Mouse (Mus musculus): ENCODE measurements at regions not wholly inside any gene's neighbourhood (a gene's known extent, or its start where the extent isn't known, plus 50 kb on each side); places are given as distances from the start of the nearest gene placed in this dataset.

- no peak for DNase-seq
Observed at GRCm38 (mm10) chr17:78023507-78024355, 176.3 kb upstream of the Crim1 start.

DNA sequence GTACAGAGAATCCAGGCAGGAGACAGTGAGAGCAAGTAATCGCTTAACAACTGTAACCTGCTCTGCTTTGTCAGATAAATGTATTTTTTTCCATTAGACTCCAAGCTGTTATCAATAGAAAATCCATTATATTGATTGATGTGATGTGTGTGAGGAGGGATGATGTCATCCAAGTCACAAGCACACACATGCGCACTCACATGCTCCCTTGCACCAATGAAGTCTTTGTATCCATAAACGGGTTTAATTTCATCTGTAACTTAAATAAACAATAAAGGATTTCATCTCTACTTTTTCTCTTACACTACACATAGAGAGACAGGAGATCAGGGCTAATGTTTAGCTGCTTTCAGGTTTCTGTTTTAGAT is 175.7 kb upstream of the Crim1 start:
- no peak for DNase-seq

DNA sequence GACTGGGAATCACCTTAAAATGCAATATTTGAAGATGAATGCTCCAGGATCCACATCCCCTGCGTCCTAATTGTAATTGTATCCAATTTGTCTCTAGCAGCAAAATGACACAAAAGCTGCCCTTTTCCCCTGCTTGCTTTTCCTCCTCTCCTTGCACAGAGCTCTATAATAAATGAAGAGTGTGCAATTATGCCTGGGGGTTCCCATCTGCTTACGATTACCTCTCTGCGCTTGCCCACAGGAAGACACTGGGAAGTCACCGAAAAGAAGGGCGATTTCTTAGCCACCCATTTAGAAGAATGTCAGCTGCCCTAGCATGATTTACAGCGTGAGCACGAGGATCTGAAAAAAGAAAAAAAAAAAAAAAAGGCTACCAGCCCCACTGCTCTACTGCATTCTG is 174.8 kb upstream of the Crim1 start:
- DNase-seq, result no peak

GRCm38 (mm10) chr17:78035648-78036047 is 164.4 kb upstream of the Crim1 start:
- DNase-seq, result no peak

DNA sequence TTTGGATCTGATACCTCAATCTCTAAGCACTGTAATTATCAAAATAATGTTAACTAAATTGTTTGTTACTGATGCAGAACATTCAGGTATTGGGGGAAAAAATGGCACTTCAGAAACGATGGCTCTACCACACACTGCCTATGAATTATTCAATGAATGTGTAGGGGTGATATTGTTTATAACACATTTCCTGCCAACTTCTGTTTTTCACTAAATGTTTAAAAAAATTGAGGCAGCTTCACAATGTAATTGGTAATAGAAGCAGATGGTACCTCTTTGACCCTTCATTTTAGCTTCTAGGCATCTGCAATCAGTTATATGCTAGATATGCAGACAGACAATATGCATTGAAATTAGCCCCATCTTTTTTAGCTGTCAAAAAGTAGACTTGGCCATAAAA is 159.7 kb upstream of the Crim1 start:
- DNase-seq, result no peak

- DNase-seq, result no peak
Observed at GRCm38 (mm10) chr17:78041204-78041603, 158.8 kb upstream of the Crim1 start.

GRCm38 (mm10) chr17:78049766-78050165 is 150.3 kb upstream of the Crim1 start:
- DNase-seq, result no peak

- no peak for DNase-seq
Observed at GRCm38 (mm10) chr17:78050203-78050602, 149.8 kb upstream of the Crim1 start.

- no peak for DNase-seq
Observed at GRCm38 (mm10) chr17:78075892-78076291, 124.2 kb upstream of the Crim1 start.

DNA sequence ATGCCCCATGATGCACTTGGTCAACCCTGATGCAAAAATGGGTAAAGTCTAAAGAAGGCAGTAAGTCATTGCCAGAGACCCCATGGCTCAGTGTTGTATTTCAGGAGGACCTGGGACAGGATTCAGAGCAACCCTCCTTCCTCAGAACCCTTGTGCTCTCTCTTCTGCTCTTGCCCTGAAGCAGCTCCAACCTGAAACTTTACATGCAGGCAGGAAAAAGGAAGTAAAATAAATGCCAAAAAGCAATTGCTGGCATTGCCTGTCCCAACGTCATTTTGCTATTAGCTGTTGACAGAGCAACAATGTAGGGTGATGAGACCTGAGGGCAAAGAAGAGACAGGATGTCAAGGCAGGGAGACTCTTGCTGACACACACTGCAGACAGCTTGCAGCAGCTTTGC is 121.7 kb upstream of the Crim1 start:
- no peak for DNase-seq

DNA sequence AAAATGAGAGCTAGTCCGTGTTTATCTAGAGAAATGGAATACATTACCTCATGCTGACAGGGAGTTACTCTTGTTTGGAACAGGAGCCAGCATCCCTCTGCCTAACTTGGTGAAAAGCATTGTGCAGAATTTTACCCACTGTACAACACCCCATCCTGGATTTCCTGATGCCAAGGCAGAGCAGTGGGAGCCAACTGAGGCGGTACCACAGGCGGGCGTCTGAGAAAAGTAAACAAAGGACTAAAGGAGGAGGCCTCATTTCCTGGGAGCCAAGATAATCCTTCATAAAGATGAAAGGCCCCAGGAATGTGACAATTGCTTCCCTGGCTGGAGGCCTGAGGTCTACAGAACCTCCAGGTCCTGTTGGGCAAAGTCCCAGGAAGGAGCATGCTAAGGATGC is 115.6 kb upstream of the Crim1 start:
- peak; percentile 6 for DNase-seq

GRCm38 (mm10) chr17:78086963-78087362 is 113.1 kb upstream of the Crim1 start:
- DNase-seq, result no peak

DNA sequence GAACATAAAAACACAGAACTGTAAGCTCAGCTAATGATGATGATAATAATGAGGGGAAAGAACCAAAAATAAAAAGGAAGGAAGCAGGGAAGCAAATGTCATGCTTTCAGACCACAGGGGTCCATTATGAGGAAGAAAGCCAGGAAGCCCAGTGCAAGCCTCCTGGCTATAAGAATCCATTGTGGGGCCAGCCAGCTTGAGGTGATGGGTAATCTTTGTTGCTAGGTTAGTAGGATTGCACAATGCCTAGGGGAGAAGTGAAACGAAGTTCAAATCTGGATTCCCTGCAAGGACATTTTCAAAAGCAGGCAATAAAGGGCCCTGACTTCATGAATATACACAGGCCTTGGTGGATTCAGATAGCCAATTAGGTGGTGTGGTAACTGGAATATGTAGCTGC is 102.3 kb upstream of the Crim1 start:
- no peak for DNase-seq

- no peak for DNase-seq
Observed at GRCm38 (mm10) chr17:78108793-78109192, 91.3 kb upstream of the Crim1 start.

GRCm38 (mm10) chr17:78109364-78110222 is 90.5 kb upstream of the Crim1 start:
- no peak for DNase-seq

GRCm38 (mm10) chr17:78132116-78132515 is 67.9 kb upstream of the Crim1 start:
- no peak for DNase-seq

DNA sequence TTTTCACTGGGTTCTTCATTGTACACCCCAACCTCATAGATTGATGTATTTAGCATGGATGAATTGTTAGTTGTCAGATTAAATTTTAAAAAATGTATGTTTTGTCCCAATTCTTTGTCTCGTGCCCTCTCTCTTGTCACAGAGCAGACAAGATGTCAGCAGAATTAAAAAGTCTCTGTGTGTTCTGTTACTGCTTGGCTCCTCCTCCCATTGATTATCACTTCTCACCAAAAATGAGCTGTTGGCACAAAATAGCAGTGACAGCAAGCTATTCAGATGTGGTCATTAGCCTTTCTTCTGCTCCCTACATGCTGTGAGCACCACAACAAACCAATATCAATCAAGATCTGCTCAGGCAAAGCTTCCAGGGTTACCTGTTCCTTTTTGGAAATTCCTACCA is 62.1 kb upstream of the Crim1 start:
- DNase-seq, result no peak

- no peak for DNase-seq
Observed at GRCm38 (mm10) chr17:78140660-78141059, 59.4 kb upstream of the Crim1 start.

DNA sequence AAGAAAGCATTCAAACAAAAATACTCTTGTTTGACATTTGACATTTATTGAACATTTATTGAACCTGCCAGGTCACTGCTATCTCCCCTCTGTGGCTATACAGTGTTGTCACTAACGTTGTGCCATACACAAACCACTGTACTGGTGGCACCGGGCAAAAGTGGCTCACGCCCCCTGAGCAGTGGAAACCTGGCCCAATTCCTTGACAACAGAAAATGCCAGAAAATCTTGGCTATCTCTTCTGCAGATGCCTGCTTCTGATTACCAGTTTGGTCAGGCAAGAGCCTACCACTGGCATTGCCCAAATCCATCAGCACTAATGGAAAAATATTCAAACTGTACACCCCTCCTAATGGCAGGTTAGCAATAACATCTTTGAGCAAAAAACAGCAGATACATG is 58.9 kb upstream of the Crim1 start:
- DNase-seq, result no peak

DNA sequence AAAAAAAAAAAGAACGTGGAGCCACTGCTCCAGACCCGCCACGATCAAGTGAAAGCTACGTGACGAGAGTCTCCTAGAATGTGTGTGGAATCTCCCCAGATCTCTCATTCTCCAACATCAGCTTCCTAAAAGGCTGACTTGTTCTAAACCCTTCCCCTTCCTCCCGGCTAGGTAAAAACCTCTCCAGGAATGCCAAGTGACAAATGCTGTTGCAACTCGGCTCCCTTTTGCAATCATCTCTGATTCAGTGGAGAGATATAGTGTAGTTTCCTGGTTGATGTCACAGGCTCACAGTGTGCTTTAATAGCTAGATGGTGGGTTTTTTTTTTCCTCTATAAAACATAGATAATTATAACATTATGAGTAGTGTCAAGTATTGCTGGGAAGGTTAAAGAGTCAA is 57.6 kb upstream of the Crim1 start:
- no peak for DNase-seq

DNA sequence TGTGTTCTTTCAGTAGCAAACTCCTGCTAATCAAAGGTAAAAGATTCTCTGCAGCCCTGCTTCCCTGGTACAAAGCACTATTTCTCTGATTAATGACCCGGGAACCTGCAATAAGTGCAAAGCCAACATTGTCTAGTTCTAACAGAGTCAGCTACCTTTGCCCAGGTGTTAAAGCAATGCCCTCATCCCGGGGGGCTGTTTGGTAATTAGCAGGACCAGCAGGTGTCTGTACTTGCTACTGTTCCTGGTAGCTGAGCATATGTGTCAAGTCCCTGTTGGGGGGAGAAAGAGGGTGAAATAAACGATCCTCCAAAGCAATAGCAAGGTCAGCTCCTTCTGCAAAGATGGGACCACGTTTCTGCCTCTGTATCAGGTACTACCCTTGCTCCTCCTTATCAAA is 54.7 kb upstream of the Crim1 start:
- no peak for DNase-seq
